Mouse (Mus musculus) CH12.LX (cell line): Measurements from ENCODE around the gene Plcg2. TPM values are rescaled to one million over a fixed set of nuclear protein-coding genes. Genes with fewer than 3 reads are reported as not detected.

Source experiments
- DNase-seq: peaks from one replicate; pipeline ENCODE4 v3.0.0-alpha.2; 2013; ENCODE audit errors: extremely low read depth
- H3K27ac ChIP-seq: 2 replicates; pipeline ENCODE4 v1.5.1; 2012; ENCODE audit warnings: low read depth, mild to moderate bottlenecking, control low read depth, moderate library complexity; ENCODE audit not compliant: insufficient read depth
- H3K27me3 ChIP-seq: replicated peaks from 2 replicates; pipeline ENCODE3; 2012; ENCODE audit warnings: inconsistent platforms
- H3K36me3 ChIP-seq, 2 experiments: replicated peaks in 1 of 2; 2 replicates each; pipeline versions ENCODE3 to v1.6.1; 2012; ENCODE audit warnings: inconsistent platforms in 1 of 2, low read length in 1 of 2, mild to moderate bottlenecking in 1 of 2, mixed read lengths in 1 of 2, moderate library complexity in 1 of 2; ENCODE audit not compliant: control insufficient read depth in 1 of 2, insufficient read depth in 1 of 2
- H3K4me1 ChIP-seq, 2 experiments: 2 replicates each; pipeline ENCODE4 v1.6.1; 2012; ENCODE audit warnings: inconsistent platforms in 1 of 2, moderate library complexity in 1 of 2; ENCODE audit not compliant: insufficient read depth in 2 of 2, control insufficient read depth in 1 of 2
- H3K4me2 ChIP-seq: 2 replicates; pipeline ENCODE4 v1.6.1; 2012; ENCODE audit warnings: low read depth, mild to moderate bottlenecking, control low read depth; ENCODE audit not compliant: poor library complexity, insufficient read depth, severe bottlenecking
- H3K4me3 ChIP-seq, 3 experiments: fragments of 150-350 bp in 1 of 3; sonication (generic) in 1 of 3; replicated peaks in 1 of 3; 2 replicates each; pipeline versions ENCODE3 to v1.5.1; 2011 to 2012; ENCODE audit warnings: low read depth in 2 of 3, low read length in 2 of 3, mild to moderate bottlenecking in 2 of 3, moderate library complexity in 2 of 3, control low read depth in 1 of 3, improper control_type of control experiment in 1 of 3, inconsistent platforms in 1 of 3, mixed read lengths in 1 of 3; ENCODE audit not compliant: poor library complexity in 1 of 3
- H3K79me2 ChIP-seq: replicated peaks from 2 replicates; pipeline ENCODE4 v1.6.1; 2012; ENCODE audit warnings: mild to moderate bottlenecking, moderate library complexity; ENCODE audit not compliant: control insufficient read depth, poor library complexity, insufficient read depth, severe bottlenecking; ENCODE audit errors: extremely low read depth
- H3K9ac ChIP-seq: 2 replicates; pipeline ENCODE4 v1.6.1; 2012; ENCODE audit warnings: low read depth, mild to moderate bottlenecking, control low read depth, moderate library complexity; ENCODE audit not compliant: insufficient read depth
- H3K9me3 ChIP-seq: replicated peaks from 2 replicates; pipeline ENCODE3; 2012; ENCODE audit warnings: low read length, inconsistent platforms, mixed read lengths
- E2F4 ChIP-seq: IDR thresholded peaks from 2 replicates; pipeline ENCODE4 v1.6.1; 2011; ENCODE audit warnings: low read depth, low read length, improper control_type of control experiment; ENCODE audit not compliant: insufficient replicate concordance
- EP300 ChIP-seq: IDR thresholded peaks from 2 replicates; pipeline ENCODE4 v1.6.1; 2011; ENCODE audit warnings: low read length, improper control_type of control experiment
- ETS1 ChIP-seq: conservative IDR thresholded peaks from 2 replicates; pipeline ENCODE4 v1.6.1; 2012; ENCODE audit warnings: low read depth, mild to moderate bottlenecking, inconsistent platforms, low read length, improper control_type of control experiment, moderate library complexity
- HCFC1 ChIP-seq: IDR thresholded peaks from 2 replicates; pipeline ENCODE4 v1.6.1; 2012; ENCODE audit warnings: low read depth, mild to moderate bottlenecking, inconsistent platforms, low read length, improper control_type of control experiment
- JUND ChIP-seq: conservative IDR thresholded peaks from 2 replicates; pipeline ENCODE4 v1.6.1; 2011; ENCODE audit warnings: low read depth, low read length, improper control_type of control experiment
- KAT2A ChIP-seq: IDR thresholded peaks from 2 replicates; pipeline ENCODE4 v1.6.1; 2012; ENCODE audit warnings: low read length, improper control_type of control experiment, inconsistent platforms; ENCODE audit not compliant: insufficient replicate concordance
- MAFK ChIP-seq: IDR thresholded peaks from 2 replicates; pipeline ENCODE4 v1.6.1; 2011; ENCODE audit warnings: low read length, improper control_type of control experiment; ENCODE audit not compliant: insufficient replicate concordance
- MAX ChIP-seq: IDR thresholded peaks from 2 replicates; pipeline ENCODE4 v1.6.1; 2011; ENCODE audit warnings: low read length, improper control_type of control experiment
- MAZ ChIP-seq: IDR thresholded peaks from 2 replicates; pipeline ENCODE4 v1.6.1; 2012; ENCODE audit warnings: low read depth, mild to moderate bottlenecking, inconsistent platforms, low read length, improper control_type of control experiment, moderate library complexity
- MXI1 ChIP-seq: IDR thresholded peaks from 2 replicates; pipeline ENCODE4 v1.6.1; 2011; ENCODE audit warnings: mild to moderate bottlenecking, low read depth, low read length, improper control_type of control experiment
- MYC ChIP-seq: IDR thresholded peaks from 2 replicates; pipeline ENCODE4 v1.6.1; 2011; ENCODE audit warnings: low read depth, mild to moderate bottlenecking, improper control_type of control experiment, low read length
- NELFE ChIP-seq: IDR thresholded peaks from 2 replicates; pipeline ENCODE4 v1.6.1; 2011; ENCODE audit warnings: low read depth, low read length, improper control_type of control experiment
- PAX5 ChIP-seq: IDR thresholded peaks from 2 replicates; pipeline ENCODE4 v1.6.1; 2012; ENCODE audit warnings: low read length, inconsistent platforms, mixed read lengths
- POLR2A ChIP-seq: IDR thresholded peaks from 2 replicates; pipeline ENCODE4 v1.6.1; 2011; ENCODE audit warnings: low read depth, mild to moderate bottlenecking, improper control_type of control experiment, low read length
- POLR2AphosphoS2 ChIP-seq: IDR thresholded peaks from 2 replicates; pipeline ENCODE4 v1.6.1; 2011; ENCODE audit warnings: low read depth, low read length, improper control_type of control experiment
- RAD21 ChIP-seq: IDR thresholded peaks from 2 replicates; pipeline ENCODE4 v1.6.1; 2011; ENCODE audit warnings: low read depth, mild to moderate bottlenecking, low read length, improper control_type of control experiment, moderate library complexity
- TBP ChIP-seq: conservative IDR thresholded peaks from 2 replicates; pipeline ENCODE4 v1.6.1; 2011; ENCODE audit warnings: low read depth, low read length, improper control_type of control experiment
- TCF12 ChIP-seq: IDR thresholded peaks from 2 replicates; pipeline ENCODE4 v1.6.1; 2014; ENCODE audit warnings: low read depth, mild to moderate bottlenecking, inconsistent platforms, low read length, improper control_type of control experiment
- UBTF ChIP-seq: IDR thresholded peaks from 2 replicates; pipeline ENCODE4 v1.6.1; 2012; ENCODE audit warnings: low read depth, mild to moderate bottlenecking, inconsistent platforms, low read length, improper control_type of control experiment, moderate library complexity
- USF2 ChIP-seq: conservative IDR thresholded peaks from 2 replicates; pipeline ENCODE4 v1.6.1; 2011; ENCODE audit warnings: low read depth, low read length, improper control_type of control experiment
- ZKSCAN1 ChIP-seq: IDR thresholded peaks from 2 replicates; pipeline ENCODE4 v1.6.1; 2012; ENCODE audit warnings: low read depth, inconsistent platforms, low read length, improper control_type of control experiment, borderline replicate concordance
- ZMIZ1 ChIP-seq: IDR thresholded peaks from 2 replicates; pipeline ENCODE4 v1.6.1; 2012; ENCODE audit warnings: low read depth, mild to moderate bottlenecking, inconsistent platforms, low read length, improper control_type of control experiment
- dilution Hi-C: fragments of 300-500 bp; cut with MboI; formaldehyde crosslinking; loops from 2 replicates; pipeline ENCODE4 v1.14.3; 2020; ENCODE audit warnings: low sequenced_read_pairs; ENCODE audit not compliant: extremely low pct_unique_long_range_greater_than_20kb, extremely low pct_ligation_motif_present
- in situ Hi-C: fragments of 300-500 bp; cut with MboI; formaldehyde crosslinking; loops from 3 replicates; pipeline ENCODE4 v1.14.3; 2019; ENCODE audit warnings: low sequenced_read_pairs, low pct_ligation_motif_present, low pct_unique_long_range_greater_than_20kb, mixed read lengths
- polyA plus RNA-seq: library from polyadenylated mRNA; unstranded; fragments of >175 nt; gene quantifications from 2 replicates; pipeline ENCODE4 v1.2.1, GENCODE M21; 2012; ENCODE audit warnings: low read depth; ENCODE audit not compliant: insufficient read length
- total RNA-seq, 2 experiments: library from RNA; depleted of rRNA; stranded (reverse); fragments of 300-350 nt in 1 of 2; fragments of >200 nt in 1 of 2; gene quantifications; 2 replicates each; pipeline ENCODE4 v1.2.3; 2012 to 2014

The Plcg2 gene
- total and polyA plus RNA-seq, 3 experiments: 129 to 196 (median 194) TPM

DNA sequence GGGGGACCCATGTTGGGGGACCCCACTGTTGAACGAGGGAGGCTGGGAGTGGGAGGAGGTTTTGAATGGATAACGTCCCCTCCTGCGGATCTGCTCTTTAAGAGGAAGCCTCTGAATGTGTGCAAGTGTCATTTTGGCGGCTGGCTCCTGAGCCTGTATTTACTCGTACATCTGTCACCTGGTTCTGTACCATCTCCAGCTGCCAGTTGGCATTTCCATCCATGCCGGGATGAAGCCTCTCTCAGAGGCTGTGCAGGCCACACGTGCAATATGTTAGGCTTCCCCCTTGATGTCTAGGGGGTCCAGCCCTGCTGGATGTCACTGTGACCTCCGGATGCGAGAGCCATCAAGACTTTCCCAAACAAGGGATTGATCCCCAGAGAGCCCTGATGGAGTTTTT lies 129.0 kb downstream of the Plcg2 start:
- Histone ChIP-seq H3K9ac (no peak overlapping the region), H3K27ac (no peak overlapping the region), H3K4me1 (no peaks in the 10 kb centered on the region), H3K9me3 (no peaks in the 10 kb centered on the region), H3K79me2 (no peaks in the 10 kb centered on the region), H3K27me3 (no peaks in the 10 kb centered on the region), H3K4me2 (no peak overlapping the region), H3K36me3 (peaks cover 54 to 92% of the 10 kb centered on the region in 2 experiments), H3K4me3 (no peak overlapping the region)
- TF ChIP-seq POLR2AphosphoS2 (no peak), TBP (no peak), MAX (no peak), EP300 (no peak), KAT2A (no peak), TCF12 (no peak)
- in situ Hi-C loops (loop anchor here (25.0 kb wide), 1 partner anchor 235 kb away; no protein-coding TSS in a partner anchor), dilution Hi-C loops (no loop called here)
- no peak for DNase-seq

DNA sequence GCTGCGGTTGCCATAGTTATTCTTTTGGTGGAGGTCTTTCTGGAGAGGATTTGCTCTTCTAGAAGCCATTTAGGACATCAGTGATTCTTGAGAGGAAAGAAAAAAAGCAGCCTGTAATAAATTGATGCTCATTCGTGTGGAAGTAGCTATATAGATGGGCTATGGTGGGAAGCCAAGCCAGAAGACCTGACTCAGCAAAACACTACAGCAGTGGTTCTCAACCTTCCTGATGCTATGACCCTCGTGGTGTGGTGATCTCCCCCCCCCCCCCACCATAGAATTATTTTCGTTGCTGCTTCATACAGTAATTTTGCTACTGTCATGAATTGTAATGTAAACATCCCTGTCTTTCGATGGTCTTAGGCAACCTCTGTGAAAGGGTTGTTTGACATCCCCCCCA lies 134.4 kb downstream of the Plcg2 start:
- no peak overlapping the region for H3K9ac ChIP-seq
- H3K9me3 ChIP-seq: peaks cover 19% of the 10 kb centered on the region
- H3K36me3 ChIP-seq: peaks cover 68 to 94% of the 10 kb centered on the region in 2 experiments
- in situ Hi-C loops: loop anchor here (25.0 kb wide), 1 partner anchor 230 kb away; no protein-coding TSS in a partner anchor
- TF ChIP-seq ETS1: no peak
- TF ChIP-seq MAFK: peak; percentile 62; the same call in 1 of the 2 replicates
- no peak for TF ChIP-seq TBP
- no peaks in the 10 kb centered on the region for H3K27me3 ChIP-seq
- no peaks in the 10 kb centered on the region for H3K4me1 ChIP-seq
- no peak overlapping the region for H3K4me3 ChIP-seq
- no peak for DNase-seq
- H3K27ac ChIP-seq: no peak overlapping the region
- H3K79me2 ChIP-seq: no peaks in the 10 kb centered on the region
- H3K4me2 ChIP-seq: no peak overlapping the region
- dilution Hi-C loops: no loop called here

DNA sequence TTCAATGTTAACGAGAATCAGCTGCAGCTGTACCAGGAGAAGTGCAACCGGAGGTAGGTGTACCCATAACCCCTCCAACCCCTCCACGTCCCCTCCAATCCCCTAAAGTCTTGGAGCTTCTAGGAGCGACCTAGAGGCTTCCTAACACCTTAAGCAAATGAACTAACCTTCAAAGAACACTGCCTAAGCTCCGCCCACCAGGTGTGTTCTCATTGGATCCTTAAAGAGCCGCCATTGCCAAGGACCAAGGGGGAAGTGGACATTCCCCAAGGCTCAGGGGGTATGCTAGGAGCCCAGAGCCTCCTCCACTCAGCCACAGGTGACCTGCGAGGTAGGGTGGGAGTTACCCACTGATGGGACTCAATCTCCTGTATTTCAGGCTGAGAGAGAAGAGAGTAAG lies 136.3 kb downstream of the Plcg2 start:
- no peak overlapping the region for H3K27ac ChIP-seq
- H3K4me1 ChIP-seq: no peaks in the 10 kb centered on the region
- peaks cover 19% of the 10 kb centered on the region for H3K9me3 ChIP-seq
- no peak for TF ChIP-seq ZMIZ1
- TF ChIP-seq NELFE: no peak
- TF ChIP-seq RAD21: no peak
- no peak for TF ChIP-seq MAZ
- TF ChIP-seq POLR2A: no peak
- TF ChIP-seq UBTF: no peak
- no peak for TF ChIP-seq MAFK
- TF ChIP-seq TCF12: no peak
- TF ChIP-seq MXI1: no peak
- no peak for TF ChIP-seq E2F4
- no peak for TF ChIP-seq ZKSCAN1
- no peak for TF ChIP-seq USF2
- TF ChIP-seq PAX5: no peak
- no peak for TF ChIP-seq HCFC1
- no peak for TF ChIP-seq MAX
- no peak for TF ChIP-seq MYC
- TF ChIP-seq KAT2A: no peak
- TF ChIP-seq ETS1: no peak
- no peak for TF ChIP-seq JUND
- H3K27me3 ChIP-seq: no peaks in the 10 kb centered on the region
- in situ Hi-C loops: loop anchor here (25.0 kb wide), 1 partner anchor 228 kb away; no protein-coding TSS in a partner anchor
- dilution Hi-C loops: no loop called here
- no peak overlapping the region for H3K4me2 ChIP-seq
- no peak overlapping the region for H3K4me3 ChIP-seq
- peaks cover 62 to 81% of the 10 kb centered on the region in 2 experiments for H3K36me3 ChIP-seq
- DNase-seq: no peak
- no peak overlapping the region for H3K9ac ChIP-seq
- H3K79me2 ChIP-seq: no peaks in the 10 kb centered on the region
